Mouse (Mus musculus) hindbrain, embryonic 16.5 days (tissue): ENCODE measurements around the gene Rsc1a1. TPM values are rescaled to one million over a fixed set of nuclear protein-coding genes. Genes with fewer than 3 reads are reported as not detected.

Source experiments
- ATAC-seq: fragments of 200-750 bp; cut with Nextera tagmentation; 2 replicates; pipeline ENCODE4 v1.8.0; 2017; ENCODE audit warnings: moderate TSS enrichment, moderate library complexity
- H3K27ac ChIP-seq: fragments of 300-500 bp; sonication (generic); 2 replicates; pipeline ENCODE4 v1.5.1; 2014; ENCODE audit warnings: low read depth, mild to moderate bottlenecking, control low read depth, low read length, moderate library complexity
- H3K27me3 ChIP-seq: fragments of 300-500 bp; sonication (generic); replicated peaks from 2 replicates; pipeline ENCODE4 v1.6.1; 2014; ENCODE audit warnings: low read length; ENCODE audit not compliant: control insufficient read depth, insufficient read depth
- H3K36me3 ChIP-seq: fragments of 300-500 bp; sonication (generic); 2 replicates; pipeline ENCODE4 v1.6.1; 2014; ENCODE audit warnings: mild to moderate bottlenecking, low read length, moderate library complexity, mixed read lengths; ENCODE audit not compliant: control insufficient read depth, insufficient read depth
- H3K4me1 ChIP-seq: fragments of 300-500 bp; sonication (generic); 2 replicates; pipeline ENCODE4 v1.6.1; 2014; ENCODE audit warnings: low read depth, low read length; ENCODE audit not compliant: control insufficient read depth, insufficient read depth
- H3K4me2 ChIP-seq: fragments of 300-500 bp; sonication (generic); 2 replicates; pipeline ENCODE4 v1.6.1; 2014; ENCODE audit warnings: mild to moderate bottlenecking, low read length, control low read depth, moderate library complexity
- H3K4me3 ChIP-seq: fragments of 300-500 bp; sonication (generic); 2 replicates; pipeline ENCODE4 v1.5.1; 2014; ENCODE audit warnings: mild to moderate bottlenecking, low read length, control low read depth, moderate library complexity
- H3K9ac ChIP-seq: fragments of 300-500 bp; sonication (generic); 2 replicates; pipeline ENCODE4 v1.6.1; 2014; ENCODE audit warnings: low read depth, mild to moderate bottlenecking, control low read depth, low read length, moderate library complexity
- H3K9me3 ChIP-seq: fragments of 300-500 bp; sonication (generic); 2 replicates; pipeline ENCODE4 v1.6.1; 2014; ENCODE audit warnings: mild to moderate bottlenecking, low read length, moderate library complexity; ENCODE audit not compliant: control insufficient read depth
- WGBS: fragments of 180-500 bp; shearing (Covaris S2); extraction: QIAGEN DNeasy Blood & Tissue Kit; methylation state at CpG from one replicate; pipeline ENCODE4 v1.1.7; 2014; 5-methylcytosine and 5-hydroxymethylcytosine counted together
- polyA plus RNA-seq: library from polyadenylated mRNA; unstranded; fragments of >200 nt; fragmentation: Nextera tagmentation; extraction: Ambion mirVana; gene quantifications from 2 replicates; pipeline ENCODE4 v1.2.1, GENCODE M21; 2015

Gene Rsc1a1
- polyA plus RNA-seq, 1 experiment from 2014 or later, result not detected

DNA sequence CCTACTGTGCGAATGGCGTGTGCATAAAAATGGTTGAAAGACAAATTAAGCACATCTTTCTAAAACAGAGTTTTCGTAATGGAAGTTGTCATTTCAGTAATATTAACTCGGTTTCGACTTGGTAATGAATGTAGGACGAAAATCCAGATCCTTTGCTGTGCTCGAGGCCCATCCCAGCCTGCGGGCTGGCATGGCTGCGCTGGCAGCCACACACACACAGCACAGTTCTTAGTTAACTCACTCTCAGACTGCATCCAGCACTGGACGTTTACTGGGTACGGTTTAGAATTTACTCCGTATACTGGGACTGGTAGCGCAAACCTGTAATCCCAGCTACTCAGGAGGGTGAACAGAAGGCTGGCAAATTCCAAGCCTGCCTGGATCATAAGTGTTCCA, 38.3 kb upstream of the Rsc1a1 start:
- Histone ChIP-seq H3K27ac (peak overlapping the region; percentile 71), H3K4me2 (peak overlapping the region; percentile 83), H3K4me1 (peaks cover 15% of the 10 kb centered on the region), H3K9me3 (no peaks in the 10 kb centered on the region), H3K4me3 (peak overlapping the region; percentile 94), H3K36me3 (no peaks in the 10 kb centered on the region), H3K9ac (peak overlapping the region; percentile 93), H3K27me3 (no peaks in the 10 kb centered on the region)
- WGBS, result 8% methylated on average over 13 of the region's 13 CpGs
- peak; percentile 76 for ATAC-seq

DNA sequence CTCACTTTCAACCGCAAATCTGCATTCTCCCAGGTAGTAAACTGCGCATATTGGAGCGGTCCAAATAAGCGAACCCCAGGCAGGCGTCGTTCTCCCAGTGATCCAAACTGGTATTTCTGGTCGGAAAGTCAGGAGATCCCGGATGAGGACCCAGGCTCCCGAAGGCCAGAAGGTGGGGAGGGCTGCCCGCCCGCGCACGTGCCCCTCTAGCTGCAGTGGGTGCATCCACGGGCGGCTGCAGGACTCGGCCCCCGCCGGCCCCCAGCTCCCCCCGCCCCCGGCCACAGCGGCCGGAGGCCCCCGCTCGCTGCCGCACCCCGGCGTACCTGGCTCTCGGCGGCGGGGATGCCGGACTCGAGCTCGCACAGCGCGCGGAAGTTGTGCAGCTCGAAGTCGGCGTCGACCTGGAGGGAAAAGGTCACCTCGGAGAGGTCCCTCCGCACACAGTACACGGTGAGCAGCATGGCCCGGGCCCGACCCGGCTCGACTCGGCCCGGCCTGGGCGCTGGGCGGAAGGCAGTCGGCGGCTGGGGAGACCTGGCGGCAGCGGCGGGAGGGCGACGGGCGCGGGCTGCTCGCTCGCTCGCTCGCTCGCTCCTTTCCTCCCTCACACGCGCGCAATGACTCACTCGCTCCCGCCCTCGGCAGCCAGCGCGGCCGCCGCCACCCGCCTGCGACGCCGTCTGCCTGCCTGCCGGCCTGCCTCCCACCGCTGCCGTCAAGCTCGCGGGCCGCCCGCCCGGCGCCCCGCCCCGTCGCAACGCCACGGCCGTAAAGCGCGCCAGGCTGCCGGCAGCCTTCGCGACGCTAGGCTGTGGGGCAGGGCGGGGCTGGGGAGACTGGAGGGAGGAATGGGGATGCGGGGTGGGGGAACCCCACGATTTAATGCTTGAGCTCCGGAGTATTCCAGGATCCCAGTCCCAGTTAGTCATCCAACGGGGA, 37.6 kb upstream of the Rsc1a1 start, which contains the start of gene Ddi2:
Gene Ddi2, minus strand, starts transcription at position 689 of the 942 bp plus-strand sequence.
- under 1% methylated on average over 88 of the region's 105 CpGs for WGBS
- peaks cover 15% of the 10 kb centered on the region for H3K4me1 ChIP-seq
- H3K36me3 ChIP-seq, result no peaks in the 10 kb centered on the region
- no peaks in the 10 kb centered on the region for H3K27me3 ChIP-seq
- peak within 1 kb of the TSS; percentile 91 for H3K27ac ChIP-seq
- peak within 1 kb of the TSS; percentile 83 for H3K4me2 ChIP-seq
- peak within 1 kb of the TSS; percentile 94 for H3K4me3 ChIP-seq
- peak; percentile 90 for ATAC-seq
- peak within 1 kb of the TSS; percentile 93 for H3K9ac ChIP-seq
- H3K9me3 ChIP-seq, result no peaks in the 10 kb centered on the region

DNA sequence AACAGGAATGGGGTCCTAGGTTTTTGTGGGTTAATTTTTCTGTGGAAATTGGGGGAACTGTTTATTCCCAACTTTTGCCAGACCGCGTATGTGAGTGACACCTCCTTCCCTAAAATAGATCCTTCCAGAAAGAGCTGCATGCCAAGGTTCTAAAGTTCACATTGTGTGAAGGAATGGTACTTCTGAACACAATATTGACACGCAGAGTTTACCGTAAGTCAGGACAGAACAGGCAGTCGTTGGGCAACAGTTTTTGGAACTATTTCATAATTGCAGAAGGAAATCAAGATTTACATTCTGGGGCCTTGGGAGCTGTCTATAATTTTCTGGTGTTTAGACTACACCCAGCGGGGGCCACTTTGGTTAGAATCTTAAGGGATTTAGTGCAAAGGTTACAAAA, 36.6 kb upstream of the Rsc1a1 start:
- H3K9ac ChIP-seq, result no peak overlapping the region
- 68% methylated on average over 6 of the region's 6 CpGs for WGBS
- ATAC-seq, result no peak
- H3K36me3 ChIP-seq, result no peaks in the 10 kb centered on the region
- H3K4me3 ChIP-seq, result peak overlapping the region; percentile 94
- no peak overlapping the region for H3K27ac ChIP-seq
- H3K9me3 ChIP-seq, result no peaks in the 10 kb centered on the region
- H3K4me1 ChIP-seq, result peaks cover 15% of the 10 kb centered on the region
- peak overlapping the region; percentile 83 for H3K4me2 ChIP-seq
- H3K27me3 ChIP-seq, result no peaks in the 10 kb centered on the region

DNA sequence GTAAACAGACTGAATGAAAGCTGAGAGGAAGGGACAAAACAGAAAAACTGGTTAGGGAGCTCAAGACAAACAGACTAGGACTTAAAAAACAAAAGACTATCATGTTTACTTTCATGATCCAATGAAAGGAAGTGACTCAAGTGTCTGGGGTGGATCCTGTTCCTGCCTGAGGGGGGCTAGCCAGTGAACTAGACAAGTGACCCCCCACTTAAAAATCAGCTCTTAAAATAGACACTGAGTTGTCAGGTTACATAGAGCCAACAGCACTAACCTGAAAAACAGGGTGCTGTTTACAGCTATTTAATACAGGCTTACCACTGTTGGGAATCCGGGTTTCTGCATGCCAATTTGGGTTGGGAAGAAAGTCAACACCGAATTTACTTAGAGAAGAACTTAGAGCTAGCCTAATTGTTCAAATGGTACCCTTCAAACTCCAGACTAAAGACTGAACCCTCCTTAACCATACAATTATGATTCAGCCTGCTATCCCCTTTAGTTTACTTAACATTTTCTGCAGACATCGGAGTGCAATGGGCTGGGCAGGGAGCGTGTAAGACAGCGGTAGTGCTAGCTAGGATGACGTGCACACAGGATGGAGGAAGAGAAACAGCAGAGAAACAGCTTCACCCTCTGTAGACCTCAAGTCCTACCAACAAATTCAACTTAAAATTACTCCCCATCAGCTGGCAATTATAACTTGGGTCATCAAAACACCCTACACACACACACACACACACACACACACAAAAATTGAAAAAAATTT, 35.5 kb upstream of the Rsc1a1 start:
- 74% methylated on average over 6 of the region's 6 CpGs for WGBS
- Histone ChIP-seq H3K9me3 (no peaks in the 10 kb centered on the region), H3K9ac (no peak overlapping the region), H3K4me3 (no peak overlapping the region), H3K36me3 (no peaks in the 10 kb centered on the region), H3K27me3 (no peaks in the 10 kb centered on the region), H3K27ac (no peak overlapping the region), H3K4me2 (no peak overlapping the region), H3K4me1 (peaks cover 15% of the 10 kb centered on the region)
- no peak for ATAC-seq

DNA sequence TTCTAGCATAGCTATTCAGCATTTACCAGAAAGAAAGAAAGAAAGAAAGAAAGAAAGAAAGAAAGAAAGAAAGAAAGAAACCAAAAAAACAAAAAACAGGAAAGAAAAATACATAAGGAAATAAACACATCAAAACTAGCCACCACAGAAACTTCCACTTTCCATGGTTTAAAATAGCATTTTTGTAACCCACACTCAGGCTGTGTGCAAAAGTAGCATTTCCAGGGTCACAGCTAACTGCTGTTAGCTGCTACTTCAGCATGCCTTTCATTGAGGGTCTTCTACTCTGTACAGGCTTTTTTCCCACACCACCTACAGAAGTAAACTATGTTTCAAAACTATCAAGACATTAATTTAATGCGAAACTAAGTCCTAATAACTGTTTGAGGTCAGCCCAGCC, 33.9 kb upstream of the Rsc1a1 start:
- H3K9me3 ChIP-seq, result no peaks in the 10 kb centered on the region
- H3K4me2 ChIP-seq, result no peak overlapping the region
- no peak for ATAC-seq
- 97% methylated on average over 1 of the region's 1 CpGs for WGBS
- H3K4me1 ChIP-seq, result peaks cover 15% of the 10 kb centered on the region
- H3K27ac ChIP-seq, result no peak overlapping the region
- H3K27me3 ChIP-seq, result no peaks in the 10 kb centered on the region
- H3K4me3 ChIP-seq, result no peak overlapping the region
- no peaks in the 10 kb centered on the region for H3K36me3 ChIP-seq
- H3K9ac ChIP-seq, result no peak overlapping the region

DNA sequence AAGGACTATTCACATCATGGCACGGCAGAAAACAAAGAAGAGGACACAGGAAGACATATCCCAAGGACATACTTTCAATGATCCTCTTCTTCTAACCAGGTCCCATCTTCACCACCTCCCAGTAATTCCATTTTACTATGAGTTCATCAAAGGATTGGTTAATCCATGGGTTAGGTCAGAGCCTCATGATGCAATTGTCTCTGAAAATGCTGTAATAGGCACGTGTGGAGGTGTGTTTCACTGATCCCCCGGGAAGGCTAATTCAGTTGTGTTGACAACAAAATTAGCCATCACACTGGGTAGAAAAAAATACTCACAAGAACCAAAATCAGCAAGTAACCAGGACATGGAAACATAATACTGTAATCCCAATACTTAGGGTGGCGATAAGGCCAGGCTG, 32.2 kb upstream of the Rsc1a1 start:
- H3K36me3 ChIP-seq, result peaks cover under 1% of the 10 kb centered on the region; the same call in 1 of the 2 replicates
- no peak overlapping the region for H3K4me3 ChIP-seq
- H3K27me3 ChIP-seq, result no peaks in the 10 kb centered on the region
- H3K4me1 ChIP-seq, result peaks cover 10% of the 10 kb centered on the region
- H3K4me2 ChIP-seq, result no peak overlapping the region
- no peak for ATAC-seq
- 88% methylated on average over 4 of the region's 4 CpGs for WGBS
- H3K27ac ChIP-seq, result no peak overlapping the region
- no peak overlapping the region for H3K9ac ChIP-seq
- no peaks in the 10 kb centered on the region for H3K9me3 ChIP-seq

DNA sequence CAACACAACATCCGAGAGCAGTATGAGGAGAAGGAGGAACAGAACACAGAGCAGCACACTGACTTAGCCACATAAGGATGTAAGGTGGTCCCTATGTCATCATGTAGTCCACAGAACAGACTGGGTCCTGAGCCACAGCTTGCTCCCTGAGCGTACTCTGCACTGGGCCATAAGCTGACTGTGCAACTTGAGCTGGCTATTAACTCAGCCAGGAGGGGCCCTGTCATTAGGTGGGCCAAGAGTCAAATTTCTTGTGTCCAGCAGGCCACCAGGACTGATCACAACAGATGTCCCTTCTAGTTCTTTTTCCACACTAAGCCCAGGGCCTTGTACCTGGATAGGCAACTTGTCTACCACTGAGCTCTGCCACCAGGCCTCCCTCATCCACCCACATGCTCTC, 29.6 kb upstream of the Rsc1a1 start:
- H3K4me2 ChIP-seq, result no peak overlapping the region
- WGBS, result 85% methylated on average over 2 of the region's 2 CpGs
- H3K27ac ChIP-seq, result no peak overlapping the region
- H3K9me3 ChIP-seq, result no peaks in the 10 kb centered on the region
- peaks cover 5% of the 10 kb centered on the region; the same call in 1 of the 2 replicates for H3K36me3 ChIP-seq
- no peaks in the 10 kb centered on the region for H3K27me3 ChIP-seq
- no peak overlapping the region for H3K9ac ChIP-seq
- no peak for ATAC-seq
- H3K4me1 ChIP-seq, result no peaks in the 10 kb centered on the region
- no peak overlapping the region for H3K4me3 ChIP-seq

DNA sequence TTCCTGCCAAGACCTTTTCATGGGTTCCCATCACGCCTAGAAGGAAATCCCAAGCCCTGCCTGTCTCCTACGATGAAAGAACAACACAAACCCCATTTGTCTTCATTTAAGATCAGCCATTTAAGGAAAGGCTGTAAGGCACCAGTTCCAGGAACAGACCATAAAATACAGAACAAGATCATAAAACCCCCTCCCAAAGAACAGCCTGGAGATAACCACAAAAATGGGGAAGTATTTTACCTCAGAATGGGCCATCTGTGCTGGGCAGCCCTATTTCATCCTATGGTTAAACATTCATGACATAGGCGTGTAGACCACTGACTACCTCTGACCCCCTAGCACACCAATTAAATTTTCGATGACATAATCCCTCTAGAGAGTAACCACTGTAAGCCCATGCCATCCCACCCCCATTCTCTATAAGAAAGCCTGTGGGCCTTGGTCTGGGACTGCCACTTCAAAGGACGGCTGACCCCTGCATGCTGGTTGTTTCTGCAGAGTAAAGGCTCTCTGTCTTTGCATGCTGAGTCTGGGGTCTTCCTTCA, 28.3 kb upstream of the Rsc1a1 start:
- H3K36me3 ChIP-seq, result peaks cover 11% of the 10 kb centered on the region
- 86% methylated on average over 5 of the region's 5 CpGs for WGBS

DNA sequence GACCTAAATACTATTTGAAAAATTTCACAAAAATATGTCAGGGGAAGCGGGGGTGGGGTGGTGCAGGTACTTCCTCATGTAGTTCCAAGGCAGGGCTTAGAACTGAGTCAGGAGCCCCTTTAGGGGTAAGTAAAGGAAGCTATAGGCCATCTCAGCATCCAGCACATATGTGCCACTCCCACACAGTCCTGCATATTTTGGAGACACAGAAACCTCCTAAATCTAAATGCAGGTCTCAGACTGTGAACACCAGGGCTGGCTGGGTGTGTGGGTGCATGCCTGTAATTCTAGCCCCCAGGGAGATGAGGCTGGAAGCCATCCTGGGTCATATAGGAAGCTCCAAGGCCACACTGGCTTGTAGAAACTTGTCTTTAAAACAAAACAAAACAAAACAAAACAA, 25.9 kb upstream of the Rsc1a1 start:
- Histone ChIP-seq H3K36me3 (peaks cover 19% of the 10 kb centered on the region), H3K9me3 (no peaks in the 10 kb centered on the region), H3K27me3 (no peaks in the 10 kb centered on the region), H3K9ac (no peak overlapping the region), H3K4me3 (no peak overlapping the region), H3K4me1 (no peaks in the 10 kb centered on the region), H3K4me2 (no peak overlapping the region), H3K27ac (no peak overlapping the region)
- WGBS, result 100% methylated on average over 1 of the region's 1 CpGs
- no peak for ATAC-seq

More for the DNA sequence above, 28.3 kb upstream of the Rsc1a1 start:
- no peak overlapping the region for H3K9ac ChIP-seq
- H3K9me3 ChIP-seq, result no peaks in the 10 kb centered on the region
- no peak for ATAC-seq
- H3K4me2 ChIP-seq, result no peak overlapping the region
- H3K4me1 ChIP-seq, result no peaks in the 10 kb centered on the region
- H3K27ac ChIP-seq, result no peak overlapping the region
- H3K27me3 ChIP-seq, result no peaks in the 10 kb centered on the region
- H3K4me3 ChIP-seq, result no peak overlapping the region
